Mouse (Mus musculus): ENCODE data around the gene Parp16.

GRCm38 (mm10) chr9:65217661-65218060 lies 22.5 kb downstream of the Parp16 start:
- TF ChIP-seq CTCF (IDR thresholded peaks at IDR 0.05; ENCODE audit: control insufficient read depth, insufficient read depth, low read length) (no peak), POLR2A (IDR thresholded peaks at IDR 0.05; ENCODE audit: borderline replicate concordance, control insufficient read depth, low read depth, low read length) (no peak)

Data from bone marrow, adult 2 months (tissue).